Mouse (Mus musculus) kidney, postnatal 14 days (tissue): Measurements from ENCODE around the gene Elovl1.

ENCODE experiments used
- DNase-seq: peaks from one replicate; pipeline ENCODE4 v3.0.0; 2022; ENCODE audit warnings: mixed read lengths

Elovl1 gene

DNA sequence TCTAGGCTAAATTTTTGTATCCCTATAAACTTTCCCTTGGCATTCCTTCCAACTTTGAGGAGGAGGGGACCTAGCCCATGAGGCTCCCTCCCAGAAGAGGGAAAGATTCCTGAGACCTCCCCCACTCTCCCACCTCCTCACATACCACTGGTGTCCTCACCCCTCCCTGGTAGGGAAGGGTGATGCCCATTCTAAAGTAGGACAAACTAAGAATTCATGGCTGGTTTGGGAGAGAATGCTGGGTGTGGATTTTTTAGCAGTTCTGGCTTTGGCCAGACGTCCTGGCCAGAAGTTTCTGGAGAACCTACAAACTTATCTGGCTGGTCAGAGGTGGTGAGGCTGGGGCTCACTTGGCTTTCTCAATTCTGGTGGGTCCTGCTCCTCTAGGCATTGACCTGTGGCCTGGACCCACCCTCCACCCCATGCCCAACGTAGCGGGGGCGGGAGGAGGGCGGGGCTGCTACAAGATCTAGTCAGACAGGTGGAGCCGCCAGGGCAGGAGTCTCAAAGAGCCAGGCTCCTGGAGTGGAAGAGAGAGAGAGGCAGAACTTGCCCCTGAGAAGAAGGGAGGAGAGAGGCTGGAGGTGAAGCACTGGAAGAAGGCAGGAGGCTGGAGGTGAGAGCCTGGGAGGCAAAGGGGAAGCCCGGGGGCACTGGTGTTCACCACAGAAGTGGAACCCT lies 1.5 kb downstream of the Elovl1 start:
- peak; percentile 56 for DNase-seq

DNA sequence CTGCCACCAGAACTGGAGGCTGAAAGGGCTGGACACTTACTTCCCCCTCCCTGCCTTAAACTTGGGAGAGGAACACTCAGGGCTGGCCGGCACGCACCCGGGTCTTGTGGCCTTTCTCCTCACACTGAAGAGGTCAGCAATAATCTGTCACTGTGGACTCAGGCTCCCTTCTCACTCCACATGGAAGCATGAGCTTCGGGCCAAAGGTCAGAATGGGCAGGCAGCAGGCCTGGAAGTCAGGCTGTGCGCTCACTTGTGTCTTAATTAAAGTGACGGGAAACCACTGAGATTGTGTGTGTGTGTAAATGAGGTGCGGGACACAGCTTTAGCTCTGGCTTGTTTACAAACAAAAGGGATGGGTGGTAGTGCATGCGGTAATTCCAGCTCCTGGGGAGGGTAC lies 4.4 kb downstream of the Elovl1 start:
- DNase-seq, result peak; percentile 67

DNA sequence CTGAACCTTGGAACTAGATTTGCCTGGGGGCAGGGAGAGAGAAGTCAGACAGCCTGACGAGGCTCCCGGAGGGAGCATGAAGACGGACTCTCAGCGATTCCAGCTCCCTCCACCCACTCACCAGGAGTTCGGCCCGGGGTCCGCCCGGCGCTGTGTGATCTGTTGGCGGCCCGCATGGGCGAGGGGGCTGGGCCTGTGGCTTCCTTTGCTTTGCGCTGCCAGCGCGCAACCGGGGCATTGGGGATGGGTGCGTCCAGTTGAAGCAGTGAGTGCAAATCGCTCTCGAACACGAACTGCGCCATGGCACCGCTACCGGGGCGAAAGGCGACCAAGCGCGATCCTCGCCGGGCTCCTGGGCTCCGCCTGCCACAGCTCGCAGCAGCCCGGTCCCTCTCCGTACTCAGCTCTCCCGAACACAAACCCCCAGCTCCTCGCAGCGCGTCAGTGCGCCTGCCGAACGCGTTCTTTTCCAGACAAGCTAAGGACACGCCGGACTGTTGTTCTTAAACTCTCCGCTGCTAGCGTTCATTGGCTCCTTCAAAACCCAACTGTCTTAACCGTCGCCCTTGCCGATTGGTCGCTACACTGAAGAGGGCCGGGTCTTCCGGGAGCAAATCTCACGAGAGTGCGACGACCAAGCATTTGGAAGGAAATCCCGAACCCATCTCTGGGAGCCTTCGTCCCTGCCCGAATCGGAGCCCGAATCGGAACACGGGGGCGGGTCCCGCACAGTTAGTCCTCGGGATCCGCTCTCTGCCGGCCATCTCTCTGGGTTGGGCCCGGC lies 9.1 kb downstream of the Elovl1 start, which contains the start of gene Cdc20:
TSS of gene Cdc20 (minus strand) at position 533 of the 784 bp plus-strand sequence.
- DNase-seq, result peak; percentile 95

DNA sequence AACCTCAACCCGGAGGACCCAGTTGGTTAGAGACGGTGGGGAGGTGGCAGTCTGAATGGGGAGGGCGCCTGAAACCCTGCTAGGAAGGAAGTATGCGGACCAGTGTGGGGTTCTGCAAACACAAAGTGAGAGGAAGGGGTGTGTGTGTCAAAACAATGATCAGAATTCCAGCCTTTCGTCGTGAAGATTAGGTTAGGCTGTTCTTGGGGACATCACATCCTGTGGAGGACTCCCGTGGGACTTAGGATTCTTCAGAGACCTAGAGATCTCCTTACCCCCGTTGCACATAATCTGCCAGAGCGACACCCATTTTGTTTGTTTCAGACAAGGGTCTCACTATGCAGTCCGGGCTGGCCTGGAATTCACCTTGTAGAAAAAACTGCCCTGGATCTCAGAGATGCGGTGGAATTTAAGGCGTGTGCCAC lies 9.9 kb downstream of the Elovl1 start:
- peak; percentile 31 for DNase-seq

DNA sequence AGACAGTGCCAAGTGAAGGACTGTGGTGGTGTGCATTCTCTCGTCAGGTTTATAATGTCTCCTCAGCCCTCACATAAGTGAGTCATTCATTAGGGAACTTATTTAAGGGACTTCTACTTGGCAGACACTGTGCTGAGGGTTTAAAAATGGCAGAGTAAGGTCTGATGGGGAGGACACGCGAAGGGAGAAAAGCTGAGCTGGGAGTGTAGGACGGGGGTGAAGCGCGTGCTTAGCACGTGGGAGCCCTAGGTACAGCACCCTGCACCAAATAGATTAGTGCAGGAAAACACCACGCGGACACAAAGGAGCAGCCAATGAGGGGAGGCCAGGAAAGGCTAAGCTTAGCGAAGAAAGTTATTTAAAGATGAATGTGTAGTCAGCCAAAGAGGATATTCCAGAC lies 17.2 kb downstream of the Elovl1 start:
- DNase-seq, result no peak

DNA sequence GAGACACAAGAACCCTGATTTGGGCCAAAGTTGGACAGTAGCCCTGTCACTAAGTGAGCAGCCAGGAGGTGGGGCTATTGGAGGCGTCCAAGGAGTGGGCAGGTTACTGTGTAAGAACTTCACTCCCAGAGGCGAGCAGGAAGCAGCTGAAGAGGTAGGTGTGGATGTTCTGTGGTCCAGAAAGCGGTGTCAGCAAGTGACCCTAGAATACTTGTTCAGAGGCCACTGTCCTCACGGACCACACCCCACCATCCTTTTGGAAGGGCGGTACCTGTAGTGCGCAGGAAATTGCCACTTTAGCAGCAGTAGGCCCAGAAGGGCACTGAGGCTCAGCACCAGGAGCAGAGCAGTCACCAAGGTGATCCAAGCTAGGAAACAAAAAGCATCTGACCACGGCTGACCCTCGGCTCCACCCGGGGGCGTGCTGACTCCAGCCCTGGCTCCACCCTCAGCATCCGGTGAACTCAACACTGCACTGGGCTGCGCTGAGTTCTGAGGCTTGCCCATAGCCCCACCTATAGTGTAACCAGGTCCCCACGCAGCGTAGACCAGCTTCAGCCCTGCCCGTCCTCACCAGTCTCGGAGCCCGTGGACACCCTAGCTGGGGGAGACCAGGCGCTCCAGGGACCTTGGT lies 18.0 kb downstream of the Elovl1 start:
- peak; percentile 73 for DNase-seq

DNA sequence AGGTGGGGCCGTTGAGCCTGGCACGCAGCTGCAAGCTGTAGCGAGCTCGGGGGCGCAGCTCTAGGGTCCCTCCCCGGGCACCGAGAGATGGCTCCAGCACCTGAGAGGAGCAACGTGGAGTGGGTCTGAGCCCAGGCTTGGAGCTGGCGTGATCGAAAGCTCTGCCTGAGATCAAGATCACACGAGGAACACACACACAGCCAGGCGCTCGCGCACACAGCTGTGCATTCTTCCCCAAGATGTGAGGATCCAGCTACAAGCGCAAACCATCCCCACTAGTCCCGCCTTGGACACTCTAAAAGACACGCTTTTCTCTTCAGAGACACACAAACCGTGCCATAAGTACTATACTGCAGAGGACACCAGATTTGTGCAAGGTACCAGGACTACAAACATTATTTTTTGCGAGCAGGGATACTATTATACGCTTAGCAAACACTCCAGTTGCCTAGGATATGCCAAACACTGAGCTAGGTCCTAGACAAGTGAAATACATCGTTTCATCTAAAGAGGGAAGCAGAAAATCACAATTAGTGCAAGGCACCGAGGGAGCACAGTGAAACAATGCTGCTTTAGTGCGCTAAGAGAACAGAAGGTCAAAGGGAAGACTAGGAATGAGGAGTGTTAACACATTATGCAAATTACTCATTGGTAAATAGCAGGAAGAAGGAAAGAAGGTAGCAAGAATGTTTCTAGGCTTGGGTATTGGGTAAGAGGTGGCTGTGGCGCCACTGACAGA lies 18.7 kb downstream of the Elovl1 start:
- no peak for DNase-seq

DNA sequence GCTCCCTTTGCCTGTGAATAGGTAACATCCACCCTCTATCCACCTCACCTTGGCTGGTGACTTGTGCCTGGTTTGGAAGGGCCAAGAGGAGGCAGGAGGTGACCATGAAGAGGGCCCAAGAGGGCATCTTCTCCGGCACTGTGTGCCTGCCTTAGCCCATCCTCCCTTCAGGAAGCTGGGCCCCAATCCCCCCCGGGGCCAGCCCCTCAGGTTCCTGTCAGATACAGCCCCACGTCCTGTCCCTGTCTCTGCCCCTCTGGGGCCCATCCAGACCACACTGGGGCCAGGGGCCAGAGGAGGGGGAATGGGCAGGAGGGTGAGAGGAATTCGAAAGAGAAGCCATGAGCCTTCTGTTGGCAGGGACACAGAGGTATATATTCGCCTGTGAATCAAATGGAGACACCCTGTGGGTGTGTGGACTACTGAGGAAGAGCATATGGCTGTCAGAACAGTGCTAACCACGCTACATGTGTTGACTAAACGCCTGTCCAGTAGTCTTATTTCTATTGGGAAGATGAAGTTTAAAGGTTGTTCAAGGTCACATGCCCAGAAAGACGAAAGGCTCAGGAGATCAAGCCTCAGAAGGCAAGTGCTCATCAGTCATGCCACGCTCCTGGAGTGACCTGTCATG lies 29.6 kb downstream of the Elovl1 start, which contains the start of gene Mpl:
TSS of gene Mpl (minus strand) at position 169 of the 631 bp plus-strand sequence.
- DNase-seq, result no peak

DNA sequence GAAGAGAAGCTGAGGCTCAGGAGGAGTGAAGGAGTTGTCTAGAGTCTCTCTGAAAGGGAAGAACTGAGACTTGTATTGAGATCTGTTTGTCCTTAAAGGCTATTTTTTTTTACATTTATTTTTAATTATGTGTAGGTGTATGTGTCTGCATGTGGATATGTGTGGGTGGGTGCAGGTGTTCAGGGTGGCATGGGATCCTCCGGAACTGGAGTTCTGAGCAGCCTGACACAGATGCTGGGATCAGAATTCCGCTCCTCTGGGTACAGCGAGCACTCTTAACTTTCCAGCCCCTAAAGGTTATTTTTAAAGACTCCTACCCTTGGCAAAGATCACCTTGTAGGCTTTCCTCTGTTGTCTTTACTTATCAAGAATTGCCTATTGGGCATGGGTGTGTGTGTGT lies 37.1 kb downstream of the Elovl1 start:
- DNase-seq, result no peak

DNA sequence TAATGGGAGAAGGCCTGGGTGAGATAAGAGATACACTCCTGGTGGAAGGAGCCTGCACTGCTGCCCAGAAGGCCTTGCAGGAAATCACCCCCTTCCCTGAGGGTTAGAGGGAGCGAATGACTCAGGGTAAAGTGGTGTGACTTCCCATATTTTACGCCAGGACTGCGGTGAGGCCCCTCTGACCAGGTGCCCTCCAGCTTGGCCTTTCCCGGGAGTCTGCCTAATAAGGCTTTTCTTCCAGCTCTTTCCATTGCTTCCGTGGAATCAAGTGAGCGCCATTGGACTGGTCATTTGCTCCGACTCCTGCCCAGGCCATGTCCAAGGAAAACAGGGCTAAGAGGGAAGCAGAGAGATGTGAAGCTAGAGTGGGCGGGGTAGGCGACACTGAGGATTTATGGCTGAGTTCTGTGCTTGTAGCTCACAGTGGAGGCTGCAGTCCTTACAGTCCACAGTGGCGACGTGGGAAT lies 37.8 kb downstream of the Elovl1 start:
- DNase-seq, result peak; percentile 34

DNA sequence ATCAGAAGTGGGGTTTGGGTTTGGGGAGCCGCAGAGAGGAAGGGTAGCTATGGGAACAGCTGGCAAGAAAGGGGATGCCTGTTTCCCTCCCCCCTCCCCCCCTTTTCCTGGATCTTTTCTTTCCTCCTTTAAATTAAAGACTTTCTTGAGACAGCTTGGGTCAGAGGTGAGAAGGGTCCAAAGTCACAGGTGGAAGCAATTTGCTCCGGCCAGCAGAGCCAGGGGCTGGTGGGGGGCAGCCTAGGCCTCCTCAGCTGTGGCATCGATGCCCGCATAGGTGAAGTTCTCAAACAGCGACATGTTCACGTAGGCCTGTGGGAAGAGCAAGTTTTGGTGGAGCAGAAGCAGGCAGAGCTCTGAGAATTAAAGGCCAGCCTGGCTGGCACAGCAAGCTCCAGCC lies 43.4 kb downstream of the Elovl1 start:
- no peak for DNase-seq

DNA sequence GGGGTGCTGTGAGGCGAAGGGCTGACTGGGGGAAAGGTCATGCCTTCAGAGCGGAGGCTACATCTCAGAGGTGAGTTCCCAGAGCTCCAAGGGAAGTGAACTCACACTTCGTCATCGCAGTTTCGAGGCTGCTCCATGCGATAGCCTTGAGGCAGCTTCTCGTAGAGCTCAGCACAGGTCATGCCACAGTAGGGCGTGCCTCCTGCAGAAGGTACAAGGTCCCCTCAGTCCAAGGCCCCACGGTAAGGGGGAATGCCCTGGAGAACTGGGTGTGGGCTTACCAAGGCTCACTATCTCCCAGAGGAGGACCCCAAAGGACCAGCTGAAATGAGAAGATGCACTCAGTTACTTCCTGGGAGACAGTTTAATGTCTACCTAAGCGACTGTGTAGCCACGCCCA lies 44.8 kb downstream of the Elovl1 start:
- no peak for DNase-seq

DNA sequence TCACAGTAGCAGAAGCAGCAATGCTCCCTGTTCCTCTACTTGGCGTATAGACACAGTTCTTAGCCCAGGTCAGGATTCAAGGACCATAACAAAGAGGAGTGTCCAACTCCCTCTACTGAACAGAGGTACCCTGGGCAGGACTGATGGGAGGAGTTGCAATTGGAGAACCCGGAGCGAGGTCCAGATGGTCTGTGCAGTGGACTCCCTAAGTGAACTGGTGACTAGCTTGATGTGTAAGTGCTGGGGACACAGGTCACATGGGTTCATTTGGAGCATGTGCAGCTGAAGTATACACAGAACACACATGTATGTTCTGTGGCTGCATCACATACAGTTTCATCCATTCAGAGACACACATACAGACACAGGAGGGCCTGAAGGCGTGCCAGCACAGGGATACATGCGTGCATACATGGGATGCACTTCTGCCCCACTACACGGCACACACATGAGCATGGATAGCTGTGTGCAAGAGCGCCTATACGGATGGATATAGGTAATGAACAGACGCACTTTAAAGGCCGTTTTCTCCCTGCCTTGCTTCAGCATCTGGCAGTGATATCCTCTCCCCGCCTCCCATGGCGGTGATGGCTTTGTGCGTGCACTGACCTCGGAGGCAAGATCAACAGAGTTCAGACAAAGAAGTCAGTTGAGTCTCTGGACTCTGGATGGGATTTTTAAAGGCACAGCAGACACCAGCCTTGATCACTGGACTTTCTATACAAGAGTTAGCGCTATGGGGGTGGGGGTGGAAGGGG lies 49.1 kb downstream of the Elovl1 start:
- DNase-seq, result no peak
